Mouse (Mus musculus): Measurements from ENCODE around the gene Olfr768. TPM values are rescaled to one million over a fixed set of nuclear protein-coding genes. Genes with fewer than 3 reads are reported as not detected.
"Not testable (repeated sequence)": the region's sequence is repeated elsewhere in the genome, so short reads cannot be mapped to it uniquely, and the experiment has no call there.

Gene Olfr768
- polyA plus RNA-seq (2012) = not detected in 2 replicates

GRCm38 (mm10) chr10:129099275-129099674 is at the start of gene Olfr768:
TSS of gene Olfr768 (minus strand) at chr10:129099375.
- no peak for TF ChIP-seq GATA1 (IDR thresholded peaks at IDR 0.05; ENCODE audit: low read length)

GRCm38 (mm10) chr10:129138898-129139297 is 39.7 kb upstream of the Olfr768 start, which contains the start of gene Olfr770:
TSS of gene Olfr770 (minus strand) at chr10:129138998.
- TF ChIP-seq GATA1 (IDR thresholded peaks at IDR 0.05; ENCODE audit: low read length) = no peak

GRCm38 (mm10) chr10:129117761-129118160 is 18.6 kb upstream of the Olfr768 start, which contains the start of gene Olfr769:
TSS of gene Olfr769 (minus strand) at chr10:129117861.
- no peak for TF ChIP-seq GATA1 (IDR thresholded peaks at IDR 0.05; ENCODE audit: low read length)

DNA sequence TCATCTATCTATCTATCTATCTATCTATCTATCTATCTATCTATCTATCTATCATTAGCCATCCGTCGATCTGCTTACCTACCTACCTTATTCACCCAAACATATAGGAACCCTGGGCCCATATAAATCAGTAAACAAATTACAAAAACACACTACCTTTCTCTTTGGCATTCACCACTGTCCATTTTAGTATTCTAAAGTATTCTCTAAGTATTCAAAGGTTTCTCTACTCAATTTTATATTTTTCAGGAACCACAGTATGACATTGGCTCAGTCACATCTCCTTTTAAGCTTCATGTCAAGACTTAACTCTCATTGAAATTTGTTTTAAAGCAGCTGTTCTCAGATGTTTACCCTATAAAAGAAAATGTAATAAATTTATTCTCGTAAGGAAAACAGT is 16.0 kb upstream of the Olfr768 start:
- no peak for TF ChIP-seq GATA1 (IDR thresholded peaks at IDR 0.05; ENCODE audit: low read length)

DNA sequence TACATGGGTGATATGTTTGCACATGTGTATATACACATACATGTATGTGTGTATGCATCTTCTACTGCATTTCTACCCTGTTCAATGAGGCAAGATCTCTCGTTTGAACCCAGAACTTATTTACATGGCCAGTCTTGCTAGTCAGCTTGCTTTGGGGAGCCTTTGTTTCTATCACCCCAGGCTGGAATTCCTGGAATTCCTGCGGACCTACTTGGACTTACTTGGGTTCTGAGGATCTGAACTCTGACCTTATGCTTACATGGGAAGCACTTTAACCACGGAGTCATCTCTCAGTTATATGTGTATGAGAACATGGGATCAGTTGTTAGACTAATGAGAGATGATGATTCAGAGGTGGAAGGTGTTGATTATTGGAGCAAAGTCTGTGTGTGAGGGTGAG is 2.1 kb upstream of the Olfr768 start:
- no peak for TF ChIP-seq GATA1 (IDR thresholded peaks at IDR 0.05; ENCODE audit: low read length)

DNA sequence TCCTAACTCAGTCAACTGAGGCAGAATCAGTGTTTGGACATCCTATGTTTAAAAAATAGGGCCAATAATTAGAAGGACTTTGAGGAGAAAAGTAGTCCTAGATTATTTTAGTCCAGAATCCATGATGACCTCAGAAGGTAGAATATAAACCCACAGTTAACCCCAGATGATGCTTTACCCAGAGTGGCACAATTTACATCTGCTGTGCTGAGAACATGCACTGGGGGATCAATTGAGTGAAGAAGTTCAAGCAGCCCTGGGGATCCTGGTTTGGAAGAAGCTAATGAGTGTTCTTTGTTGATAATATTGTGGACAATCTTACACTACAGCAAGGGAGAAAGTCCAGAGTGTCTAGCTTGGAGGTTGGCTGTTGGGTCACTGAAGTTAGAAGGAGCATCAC is 16.4 kb downstream of the Olfr768 start, which contains the start of gene Olfr767:
TSS of gene Olfr767 (minus strand) at position 101 of the 400 bp plus-strand sequence.
- TF ChIP-seq GATA1 (IDR thresholded peaks at IDR 0.05; ENCODE audit: low read length) = not testable (repeated sequence)

DNA sequence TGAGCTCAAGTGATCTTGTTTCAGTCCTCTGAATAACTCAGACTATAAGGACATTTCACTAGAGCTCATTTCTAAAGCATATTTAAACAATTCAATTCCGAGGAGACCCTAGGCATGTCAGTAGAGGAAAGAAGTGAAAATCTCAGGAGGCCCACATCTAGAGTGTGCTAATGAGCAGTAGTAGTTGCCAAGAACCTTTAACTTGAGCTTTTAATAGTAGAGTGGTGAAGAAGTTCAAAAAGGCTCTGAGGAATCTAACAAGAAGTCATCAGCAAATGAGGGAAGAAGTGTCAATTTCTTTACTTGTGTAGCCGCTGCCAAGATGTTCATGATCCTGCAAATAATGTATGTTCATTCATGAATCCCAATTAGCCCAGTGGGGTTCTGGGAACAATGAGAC is 30.3 kb downstream of the Olfr768 start, which contains the start of gene Olfr766-ps1:
TSS of gene Olfr766-ps1 (minus strand) at position 101 of the 400 bp plus-strand sequence.
- no peak for TF ChIP-seq GATA1 (IDR thresholded peaks at IDR 0.05; ENCODE audit: low read length)

- not testable (repeated sequence) for TF ChIP-seq GATA1 (IDR thresholded peaks at IDR 0.05; ENCODE audit: low read length)
Measured at GRCm38 (mm10) chr10:129049898-129050297, 49.3 kb downstream of the Olfr768 start, which contains the start of gene Olfr765. TSS of gene Olfr765 (minus strand) at chr10:129049998.

Other genes starting within 250 kb of the Olfr768 start
- 0.02 and 0.04 TPM in 2 replicates for gene Gdf11, start 207.7 kb downstream of the Olfr768 start, polyA plus RNA-seq (2012)
- not detected in 2 replicates for gene Cd63, start 198.4 kb downstream of the Olfr768 start, polyA plus RNA-seq (2012)
- 0.61 and 0.65 TPM in 2 replicates for gene Rdh5, start 176.5 kb downstream of the Olfr768 start, polyA plus RNA-seq (2012)
- 105 and 109 TPM in 2 replicates for gene Bloc1s1, start 175.3 kb downstream of the Olfr768 start, polyA plus RNA-seq (2012)
- gene Itga7, start 165.6 kb downstream of the Olfr768 start, polyA plus RNA-seq (2012) = 0.43 and 0.71 TPM in 2 replicates
- 0.06 TPM in 1 of 2 replicates, not detected in the other for gene Mettl7b, start 138.4 kb downstream of the Olfr768 start, polyA plus RNA-seq (2012)
- not detected in 2 replicates for gene Olfr9, start 109.9 kb downstream of the Olfr768 start, polyA plus RNA-seq (2012)
- not detected in 2 replicates for gene Olfr763, start 88.6 kb downstream of the Olfr768 start, polyA plus RNA-seq (2012)
- not detected in 2 replicates for gene Olfr764-ps1, start 59.5 kb downstream of the Olfr768 start, polyA plus RNA-seq (2012)
- gene Olfr765, start 49.4 kb downstream of the Olfr768 start, polyA plus RNA-seq (2012) = not detected in 2 replicates
- not detected in 2 replicates for gene Olfr766-ps1, start 30.4 kb downstream of the Olfr768 start, polyA plus RNA-seq (2012)
- not detected in 2 replicates for gene Olfr767, start 16.5 kb downstream of the Olfr768 start, polyA plus RNA-seq (2012)
- not detected in 2 replicates for gene Olfr769, start 18.5 kb upstream of the Olfr768 start, polyA plus RNA-seq (2012)
- gene Olfr770, start 39.6 kb upstream of the Olfr768 start, polyA plus RNA-seq (2012) = not detected in 2 replicates
- gene Olfr771, start 65.4 kb upstream of the Olfr768 start, polyA plus RNA-seq (2012) = not detected in 2 replicates
- gene Olfr772, start 78.5 kb upstream of the Olfr768 start, polyA plus RNA-seq (2012) = not detected in 2 replicates
- gene Olfr773, start 88.0 kb upstream of the Olfr768 start, polyA plus RNA-seq (2012) = not detected in 2 replicates
- gene Olfr774, start 136.8 kb upstream of the Olfr768 start, polyA plus RNA-seq (2012) = not detected in 2 replicates
- gene Olfr775, start 149.0 kb upstream of the Olfr768 start, polyA plus RNA-seq (2012) = not detected in 2 replicates
- not detected in 2 replicates for gene Olfr776, start 159.8 kb upstream of the Olfr768 start, polyA plus RNA-seq (2012)
- gene Olfr777, start 172.1 kb upstream of the Olfr768 start, polyA plus RNA-seq (2012) = not detected in 2 replicates
- not detected in 2 replicates for gene Olfr780, start 218.7 kb upstream of the Olfr768 start, polyA plus RNA-seq (2012)
- not detected in 2 replicates for gene Olfr781, start 229.5 kb upstream of the Olfr768 start, polyA plus RNA-seq (2012)
- gene Olfr782, start 249.5 kb upstream of the Olfr768 start, polyA plus RNA-seq (2012) = not detected in 2 replicates